Mouse (Mus musculus): ENCODE results near the gene Dennd5a.

DNA sequence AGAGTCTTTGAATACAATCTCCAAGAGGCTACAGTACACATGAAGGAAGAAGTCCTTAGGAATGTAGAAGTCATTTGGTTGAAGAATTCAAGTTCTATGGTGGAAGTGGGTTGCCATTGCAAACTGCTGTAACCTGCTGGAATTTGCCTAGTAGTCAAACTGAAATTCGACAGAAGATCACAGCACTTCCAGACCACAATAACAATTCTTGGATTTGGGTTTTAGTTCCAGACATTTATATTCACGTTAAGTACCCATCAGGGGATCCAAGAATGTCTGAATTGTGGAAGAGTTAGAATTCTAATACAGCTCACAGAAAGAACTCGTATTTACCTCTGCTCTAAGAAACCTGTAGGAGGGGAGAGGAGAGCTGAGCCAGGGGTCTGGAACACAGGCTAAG is 109.7 kb downstream of the Dennd5a start:
- TF ChIP-seq CTCF (IDR thresholded peaks at IDR 0.05; ENCODE audit: low read depth) = no peak
- no peak for TF ChIP-seq EP300 (optimal IDR thresholded peaks at IDR 0.05)

All from stomach, postnatal 0 days (tissue).